Mouse (Mus musculus) spleen, adult 2 months (tissue): Measurements from ENCODE around the gene Vegfb.

Experiments
- CTCF ChIP-seq: fragments of 200-500 bp; IDR thresholded peaks from 2 replicates; pipeline ENCODE4 v1.5.1; 2011; ENCODE audit warnings: mild to moderate bottlenecking, inconsistent platforms; ENCODE audit not compliant: insufficient read depth, insufficient read length, insufficient replicate concordance; ENCODE audit errors: extremely low read depth
- POLR2A ChIP-seq: fragments of 200-500 bp; IDR thresholded peaks from 2 replicates; pipeline ENCODE4 v1.6.1; 2011; ENCODE audit warnings: low read depth, low read length, inconsistent platforms

DNA sequence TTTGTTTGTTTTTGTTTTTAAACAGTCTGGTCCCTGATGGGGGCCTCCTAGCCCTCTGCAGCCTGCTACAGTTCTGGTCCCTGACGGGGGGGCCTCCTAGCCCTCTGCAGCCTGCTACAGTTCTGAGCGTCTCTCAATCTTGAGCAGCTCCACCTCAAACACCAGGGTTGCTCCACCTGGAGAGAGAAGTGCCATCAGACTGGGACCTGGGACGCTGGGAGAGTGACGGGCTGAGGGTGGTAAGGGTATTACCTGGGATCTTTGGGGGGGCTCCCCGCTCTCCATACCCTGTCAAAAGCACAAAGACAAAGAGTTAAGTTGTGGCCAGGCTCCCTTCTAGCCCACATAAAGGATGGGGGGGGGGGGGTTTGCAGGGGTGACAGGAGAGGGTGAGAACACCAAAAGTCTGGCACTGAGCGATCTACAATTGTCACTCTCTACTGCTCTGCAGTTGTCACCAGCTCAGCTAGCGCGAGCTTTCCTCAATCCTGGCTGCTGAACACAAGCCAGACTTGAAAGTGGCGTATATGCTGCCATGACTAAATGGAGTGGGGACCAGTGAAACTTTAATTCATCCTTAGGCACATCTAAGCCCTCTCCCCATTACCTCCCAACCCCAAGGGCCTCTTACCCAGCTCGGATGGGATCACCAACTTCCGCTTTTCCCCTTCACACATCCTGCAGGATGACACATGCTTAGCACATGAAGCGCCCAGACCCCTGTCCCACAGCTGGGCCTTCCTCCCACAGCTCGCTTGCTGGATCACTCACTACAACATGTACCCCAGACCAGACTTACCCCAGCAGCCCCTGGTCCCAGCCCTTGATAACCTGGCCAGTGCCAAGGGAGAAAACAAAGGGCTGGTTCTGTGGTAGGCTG lies 9.5 kb downstream of the Vegfb start:
- TF ChIP-seq CTCF (no peak), POLR2A (no peak)
